Mouse (Mus musculus): Measurements from ENCODE around the gene Supt3. TPM values are rescaled to one million over a fixed set of nuclear protein-coding genes. Genes with fewer than 3 reads are reported as not detected.

Gene Supt3
- total RNA-seq, 1 experiment from 2014 or later, result 19.0 TPM

DNA sequence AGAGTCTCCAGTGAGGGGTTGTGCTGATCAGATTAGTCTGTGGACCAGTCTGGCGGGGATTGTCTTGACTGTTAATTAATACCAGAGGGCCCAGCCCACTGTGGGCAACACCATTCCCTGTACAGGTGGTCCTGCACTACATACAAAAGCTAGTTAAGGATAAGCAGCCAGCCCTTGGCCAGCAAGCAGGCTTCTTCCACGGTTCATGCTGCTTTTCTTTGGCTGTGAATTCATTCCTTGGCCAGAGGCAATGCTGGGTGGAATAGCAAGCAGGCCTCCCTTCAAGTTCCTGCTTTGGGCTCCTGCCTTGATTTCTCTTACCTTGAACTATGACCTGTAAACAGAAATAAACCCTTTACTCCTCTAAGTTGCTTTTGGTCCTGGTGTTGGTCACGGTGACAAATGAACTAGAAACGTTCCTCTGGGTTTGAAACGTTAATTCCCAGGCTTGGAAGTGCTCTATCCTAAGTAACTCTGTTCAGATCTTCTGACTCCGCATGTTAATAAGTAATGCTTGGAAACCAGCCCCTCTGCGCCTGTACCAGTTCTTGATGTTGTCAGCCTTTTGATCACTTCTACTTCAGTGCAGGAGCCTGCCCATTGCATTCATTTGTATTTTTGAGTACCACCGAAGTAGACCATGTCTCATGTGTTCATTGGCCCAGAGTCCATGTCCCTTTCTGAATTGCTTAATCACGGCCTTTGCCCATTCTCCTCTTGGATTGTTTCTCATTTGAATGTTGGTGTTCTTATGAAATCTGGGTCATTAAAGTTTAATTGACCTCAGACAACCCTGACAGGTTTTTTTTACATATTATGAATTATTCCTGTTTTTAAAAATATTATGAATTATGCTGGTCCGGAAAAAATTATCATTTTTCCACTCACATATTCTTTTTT is 356.8 kb downstream of the Supt3 start:
- no peak for ATAC-seq (replicated peaks in 1 of 2; ENCODE audit: insufficient read depth in 1 of 2, low FRiP score in 2 of 2, low TSS enrichment in 1 of 2, low read depth in 1 of 2, poor library complexity in 2 of 2, severe bottlenecking in 2 of 2)

DNA sequence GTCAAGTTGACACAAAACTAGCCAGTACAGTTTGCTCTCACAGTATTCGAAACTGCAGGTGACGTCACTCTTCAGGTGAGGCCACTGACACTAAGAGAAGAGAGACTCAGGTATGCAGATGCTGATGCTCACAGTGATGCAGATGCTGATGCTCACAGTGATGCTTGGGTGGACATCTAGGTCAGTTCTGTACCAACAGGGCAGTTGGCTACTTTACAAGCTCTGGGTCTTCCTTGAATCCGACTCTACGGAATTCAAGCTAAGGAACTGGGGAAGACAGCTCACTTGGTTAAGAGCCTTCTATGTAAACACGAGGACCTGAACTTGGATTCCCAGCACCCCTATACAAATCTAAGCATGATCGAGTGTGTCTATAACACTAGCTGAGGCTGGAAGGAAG is 359.5 kb downstream of the Supt3 start:
- no peak for ATAC-seq (replicated peaks in 1 of 2; ENCODE audit: insufficient read depth in 1 of 2, low FRiP score in 2 of 2, low TSS enrichment in 1 of 2, low read depth in 1 of 2, poor library complexity in 2 of 2, severe bottlenecking in 2 of 2)

DNA sequence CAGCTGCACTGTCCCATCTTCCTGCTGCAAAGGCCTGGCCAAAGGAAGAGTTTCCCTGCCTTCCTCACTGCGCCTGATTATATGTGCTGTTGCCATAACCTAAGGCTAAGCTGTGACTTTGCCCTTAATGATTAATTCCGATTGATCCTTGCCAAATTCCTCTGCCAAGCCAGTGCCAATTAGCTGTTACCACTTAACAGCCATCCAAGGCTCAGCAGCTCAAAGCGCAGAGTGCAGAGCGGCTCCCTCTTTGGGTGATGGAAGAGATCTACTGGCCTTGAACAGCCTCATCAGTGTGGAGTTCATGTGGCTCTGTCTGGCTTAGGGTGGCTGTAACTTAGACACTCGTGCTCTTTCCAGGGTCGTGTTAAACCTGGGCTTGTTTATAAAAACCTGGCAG is 366.1 kb downstream of the Supt3 start:
- ATAC-seq (replicated peaks in 1 of 2; ENCODE audit: insufficient read depth in 1 of 2, low FRiP score in 2 of 2, low TSS enrichment in 1 of 2, low read depth in 1 of 2, poor library complexity in 2 of 2, severe bottlenecking in 2 of 2), result no peak

DNA sequence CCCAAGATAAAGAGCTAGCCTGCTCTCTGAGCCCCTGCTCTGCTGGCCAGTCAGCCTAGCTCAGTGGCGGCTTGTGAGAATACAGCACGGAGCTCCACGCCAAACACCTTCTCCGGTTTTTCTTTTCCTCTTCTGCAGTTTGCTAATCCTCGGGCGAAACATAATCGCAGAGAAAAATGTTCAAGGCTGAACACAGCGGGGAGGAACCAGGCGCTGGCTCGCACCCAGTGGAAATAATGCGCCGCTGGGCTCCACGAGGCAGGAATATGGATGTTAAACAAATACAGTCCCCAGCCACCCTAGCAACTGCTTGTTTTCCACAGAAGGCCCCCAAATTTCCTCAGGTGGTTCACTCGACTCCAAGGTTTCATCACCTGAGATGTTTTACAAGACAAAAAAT is 367.7 kb downstream of the Supt3 start:
- ATAC-seq (replicated peaks in 1 of 2; ENCODE audit: insufficient read depth in 1 of 2, low FRiP score in 2 of 2, low TSS enrichment in 1 of 2, low read depth in 1 of 2, poor library complexity in 2 of 2, severe bottlenecking in 2 of 2), result no peak

DNA sequence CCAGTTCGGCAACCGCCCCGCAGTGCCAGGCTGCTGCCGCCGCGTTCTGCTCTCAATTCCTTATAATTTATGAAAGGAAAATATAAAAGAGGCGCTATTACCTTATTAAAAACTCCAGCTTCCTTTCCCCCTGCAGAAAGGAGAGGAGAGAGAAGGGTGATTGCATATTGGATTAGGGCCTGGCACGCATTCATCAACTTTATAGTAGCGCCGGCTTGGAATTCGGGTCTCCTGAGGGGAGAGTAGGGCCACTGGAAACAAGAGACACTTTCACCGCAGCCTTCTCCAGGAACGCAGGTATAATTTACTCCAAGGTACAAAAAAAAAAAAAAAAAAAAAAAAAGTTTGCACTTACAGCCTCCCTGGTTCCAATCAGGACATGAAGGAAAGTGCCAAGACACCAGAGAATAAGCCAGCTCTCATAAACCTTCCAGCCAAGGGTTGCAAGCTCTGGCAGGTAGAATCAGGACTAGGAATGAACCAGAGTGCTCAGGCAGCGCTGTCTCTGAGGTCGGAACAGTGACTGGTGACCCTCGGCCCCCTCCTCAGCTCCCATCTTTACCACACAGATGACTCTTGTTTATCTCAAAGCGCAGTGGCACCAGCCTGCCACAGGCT is 374.5 kb downstream of the Supt3 start:
- no peak for ATAC-seq (replicated peaks in 1 of 2; ENCODE audit: insufficient read depth in 1 of 2, low FRiP score in 2 of 2, low TSS enrichment in 1 of 2, low read depth in 1 of 2, poor library complexity in 2 of 2, severe bottlenecking in 2 of 2)

DNA sequence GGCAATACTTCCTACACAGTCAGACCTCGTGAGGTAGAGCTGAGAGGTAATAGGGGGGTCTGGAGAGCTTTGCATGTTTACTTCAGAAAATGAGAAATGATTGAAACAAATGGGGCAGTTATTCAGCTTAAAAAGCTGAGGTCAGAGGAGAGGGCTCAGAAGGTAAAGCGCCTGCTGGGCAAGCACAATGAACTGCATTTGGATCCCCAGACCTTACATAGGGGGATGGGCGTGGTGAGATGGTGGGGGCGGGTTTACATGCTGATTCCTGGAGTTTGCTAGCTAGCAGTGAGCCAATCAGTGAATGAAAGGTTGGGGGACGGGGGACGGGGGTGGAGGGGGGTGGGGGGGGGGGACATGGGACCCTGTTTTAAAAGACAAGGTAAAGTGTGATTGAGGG is 376.8 kb downstream of the Supt3 start:
- no peak for ATAC-seq (replicated peaks in 1 of 2; ENCODE audit: insufficient read depth in 1 of 2, low FRiP score in 2 of 2, low TSS enrichment in 1 of 2, low read depth in 1 of 2, poor library complexity in 2 of 2, severe bottlenecking in 2 of 2)

DNA sequence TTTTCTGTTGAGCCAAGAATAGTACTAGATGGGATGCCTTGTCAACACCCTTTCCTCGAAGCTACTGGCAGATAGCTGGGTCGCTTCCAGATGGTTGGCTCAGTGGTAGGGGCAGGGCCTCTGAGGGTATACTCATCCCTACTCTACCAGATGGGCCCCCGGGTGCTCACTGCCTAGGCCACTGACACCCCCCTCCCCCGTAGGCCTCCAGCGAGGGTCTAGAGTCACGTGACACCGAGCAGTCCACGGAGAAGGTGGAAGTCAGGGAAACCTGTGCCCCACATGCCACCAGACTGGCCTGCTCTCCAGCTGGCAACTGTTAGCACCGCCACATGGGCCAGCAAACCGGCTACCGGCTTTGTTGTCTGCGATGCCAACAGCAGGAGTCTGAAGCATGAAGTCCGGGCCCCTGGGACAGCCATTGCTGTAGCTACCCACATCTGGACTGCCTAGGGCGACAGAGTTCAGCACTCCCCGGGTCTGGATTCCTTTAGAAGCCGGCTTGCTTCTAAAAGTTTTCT is 381.3 kb downstream of the Supt3 start:
- no peak for ATAC-seq (replicated peaks in 1 of 2; ENCODE audit: insufficient read depth in 1 of 2, low FRiP score in 2 of 2, low TSS enrichment in 1 of 2, low read depth in 1 of 2, poor library complexity in 2 of 2, severe bottlenecking in 2 of 2)

DNA sequence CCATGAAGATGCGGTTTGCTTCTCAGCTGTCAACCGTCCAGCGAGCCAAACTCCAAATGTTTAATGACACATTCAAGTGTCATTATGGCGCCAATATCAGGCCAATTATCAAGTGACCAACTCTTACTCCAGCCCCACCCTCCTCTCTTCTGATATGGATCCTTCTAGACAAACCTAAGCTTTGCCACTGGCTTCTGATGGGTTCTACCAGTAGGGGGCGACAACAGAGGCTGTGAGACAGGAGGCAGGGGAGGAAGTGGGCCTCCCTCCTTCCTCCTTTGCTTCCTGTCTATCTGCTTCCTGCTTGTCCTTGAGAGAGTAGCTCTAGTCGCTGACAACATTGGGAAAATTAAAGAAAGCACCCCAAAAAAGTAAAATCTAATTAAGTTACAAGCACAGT is 383.7 kb downstream of the Supt3 start:
- no peak for ATAC-seq (replicated peaks in 1 of 2; ENCODE audit: insufficient read depth in 1 of 2, low FRiP score in 2 of 2, low TSS enrichment in 1 of 2, low read depth in 1 of 2, poor library complexity in 2 of 2, severe bottlenecking in 2 of 2)

DNA sequence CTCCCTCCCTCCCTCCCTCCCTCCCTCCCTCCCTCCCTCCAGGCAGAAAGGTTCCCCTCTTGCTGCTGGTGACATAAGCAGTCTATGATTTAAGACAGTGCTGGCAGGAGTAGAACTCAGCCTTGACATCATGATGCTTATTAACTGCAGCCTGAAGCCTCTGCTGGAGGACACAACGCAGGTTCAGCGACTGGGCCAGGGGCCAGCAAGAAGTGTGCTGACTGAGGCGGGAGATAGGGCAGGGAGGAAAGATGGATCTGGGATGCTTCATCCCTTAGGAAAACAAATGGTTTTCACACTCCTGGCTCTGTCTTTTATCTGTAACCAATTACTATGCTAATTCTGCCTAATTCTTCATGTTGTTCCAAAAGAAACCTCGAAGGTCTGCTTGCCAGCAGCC is 388.8 kb downstream of the Supt3 start:
- no peak for ATAC-seq (replicated peaks in 1 of 2; ENCODE audit: insufficient read depth in 1 of 2, low FRiP score in 2 of 2, low TSS enrichment in 1 of 2, low read depth in 1 of 2, poor library complexity in 2 of 2, severe bottlenecking in 2 of 2)

Other genes starting within 250 kb of the Supt3 start
- gene Runx2, start 37.6 kb downstream of the Supt3 start, total RNA-seq (2017), result 39.0 and 47.7 TPM in 2 replicates

Measured in hematopoietic stem cell, adult 5-6 weeks (primary cell).